Mouse (Mus musculus) stomach, embryonic 16.5 days (tissue): ENCODE measurements at regions not wholly inside any gene's neighbourhood (a gene's known extent, or its start where the extent isn't known, plus 50 kb on each side); places are given as distances from the start of the nearest gene placed in this dataset.

Experiments
- ATAC-seq: fragments of 200-750 bp; cut with Nextera tagmentation; 2 replicates; pipeline ENCODE4 v1.8.0; 2017; ENCODE audit warnings: moderate number of reproducible peaks, moderate TSS enrichment; ENCODE audit not compliant: insufficient read depth, low FRiP score
- H3K27ac ChIP-seq: fragments of 300-500 bp; sonication (generic); 2 replicates; pipeline ENCODE4 v1.5.1; 2014; ENCODE audit warnings: low read length
- H3K27me3 ChIP-seq: fragments of 300-500 bp; sonication (generic); 2 replicates; pipeline ENCODE4 v1.6.1; 2014; ENCODE audit warnings: low read length, control low read depth, mixed read lengths; ENCODE audit not compliant: control insufficient read depth, insufficient read depth
- H3K36me3 ChIP-seq: fragments of 300-500 bp; sonication (generic); 2 replicates; pipeline ENCODE4 v1.6.1; 2014; ENCODE audit warnings: low read length; ENCODE audit not compliant: control insufficient read depth, insufficient read depth
- H3K4me1 ChIP-seq: fragments of 300-500 bp; sonication (generic); 2 replicates; pipeline ENCODE4 v1.6.1; 2014; ENCODE audit warnings: low read length, control low read depth, mixed read lengths; ENCODE audit not compliant: control insufficient read depth, insufficient read depth
- H3K4me2 ChIP-seq: fragments of 300-500 bp; sonication (generic); 2 replicates; pipeline ENCODE4 v1.6.1; 2014; ENCODE audit warnings: low read depth, low read length, mixed read lengths
- H3K4me3 ChIP-seq: fragments of 300-500 bp; sonication (generic); replicated peaks from 2 replicates; pipeline ENCODE4 v1.5.1; 2014; ENCODE audit warnings: mild to moderate bottlenecking, low read length
- H3K9ac ChIP-seq: fragments of 300-500 bp; sonication (generic); 2 replicates; pipeline ENCODE4 v1.6.1; 2014; ENCODE audit warnings: low read length
- H3K9me3 ChIP-seq: fragments of 300-500 bp; sonication (generic); replicated peaks from 2 replicates; pipeline ENCODE4 v1.6.1; 2016; ENCODE audit warnings: low read length, control low read depth; ENCODE audit not compliant: control insufficient read depth
- WGBS: fragments of 180-500 bp; shearing (Covaris S2); extraction: QIAGEN DNeasy Blood & Tissue Kit; methylation state at CpG from one replicate; pipeline ENCODE4 v1.1.7; 2014; 5-methylcytosine and 5-hydroxymethylcytosine counted together

DNA sequence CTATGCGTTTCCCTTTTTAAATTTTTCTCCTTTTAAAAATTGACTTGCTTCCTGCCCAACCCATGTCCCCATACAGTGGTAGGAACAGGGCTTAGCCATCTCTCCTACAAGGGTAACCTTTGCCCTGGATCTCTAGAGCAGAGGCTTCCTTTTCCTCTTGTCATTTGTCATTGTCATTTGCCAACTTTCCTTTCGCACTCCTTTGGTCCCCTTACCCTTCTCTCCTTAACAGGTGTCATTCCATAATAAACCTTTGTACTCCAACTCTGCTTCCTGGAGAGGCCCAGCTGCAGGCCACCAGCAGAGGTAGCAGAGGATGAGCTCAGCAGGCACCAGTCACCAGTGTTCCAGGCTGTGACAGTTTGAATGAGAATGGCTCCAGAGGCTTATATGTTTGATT is 347.4 kb upstream of the Id2 start:
- Histone ChIP-seq H3K27ac (no peak overlapping the region), H3K4me2 (no peak overlapping the region), H3K4me3 (no peak overlapping the region), H3K4me1 (no peaks in the 10 kb centered on the region), H3K36me3 (no peaks in the 10 kb centered on the region), H3K9me3 (no peaks in the 10 kb centered on the region), H3K9ac (no peak overlapping the region), H3K27me3 (no peaks in the 10 kb centered on the region)
- WGBS = 72% methylated on average over 2 of the region's 2 CpGs
- ATAC-seq = no peak

DNA sequence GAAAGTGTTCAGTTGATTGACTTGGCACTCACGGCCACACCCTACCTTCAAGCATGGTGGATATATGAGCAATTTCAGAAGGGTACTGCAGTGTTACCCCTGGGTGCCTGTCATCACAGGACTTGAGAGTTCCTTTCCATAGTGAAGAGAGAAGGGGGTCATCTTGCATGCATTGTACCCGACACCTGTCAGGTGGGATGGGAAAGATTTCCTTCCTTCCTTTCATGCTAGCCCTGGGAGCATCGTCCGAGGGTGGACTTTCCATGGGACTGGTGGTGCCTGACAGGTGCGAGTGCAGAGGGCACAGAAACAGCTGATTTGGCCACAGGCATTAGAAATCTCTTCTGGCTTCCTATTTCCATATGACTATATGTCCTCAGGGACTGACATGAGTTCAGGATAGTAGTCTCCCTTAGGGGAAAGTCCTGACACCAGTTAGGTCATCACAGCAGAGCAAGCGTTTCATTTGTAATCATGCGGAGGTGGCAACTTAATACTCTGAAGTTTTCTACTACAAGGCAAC is 342.1 kb upstream of the Id2 start:
- H3K4me3 ChIP-seq = no peak overlapping the region
- no peak overlapping the region for H3K27ac ChIP-seq
- H3K9ac ChIP-seq = no peak overlapping the region
- no peaks in the 10 kb centered on the region for H3K4me1 ChIP-seq
- no peak overlapping the region for H3K4me2 ChIP-seq
- no peak for ATAC-seq
- no peaks in the 10 kb centered on the region for H3K27me3 ChIP-seq
- H3K9me3 ChIP-seq = no peaks in the 10 kb centered on the region
- no peaks in the 10 kb centered on the region for H3K36me3 ChIP-seq
- WGBS = 89% methylated on average over 7 of the region's 7 CpGs

DNA sequence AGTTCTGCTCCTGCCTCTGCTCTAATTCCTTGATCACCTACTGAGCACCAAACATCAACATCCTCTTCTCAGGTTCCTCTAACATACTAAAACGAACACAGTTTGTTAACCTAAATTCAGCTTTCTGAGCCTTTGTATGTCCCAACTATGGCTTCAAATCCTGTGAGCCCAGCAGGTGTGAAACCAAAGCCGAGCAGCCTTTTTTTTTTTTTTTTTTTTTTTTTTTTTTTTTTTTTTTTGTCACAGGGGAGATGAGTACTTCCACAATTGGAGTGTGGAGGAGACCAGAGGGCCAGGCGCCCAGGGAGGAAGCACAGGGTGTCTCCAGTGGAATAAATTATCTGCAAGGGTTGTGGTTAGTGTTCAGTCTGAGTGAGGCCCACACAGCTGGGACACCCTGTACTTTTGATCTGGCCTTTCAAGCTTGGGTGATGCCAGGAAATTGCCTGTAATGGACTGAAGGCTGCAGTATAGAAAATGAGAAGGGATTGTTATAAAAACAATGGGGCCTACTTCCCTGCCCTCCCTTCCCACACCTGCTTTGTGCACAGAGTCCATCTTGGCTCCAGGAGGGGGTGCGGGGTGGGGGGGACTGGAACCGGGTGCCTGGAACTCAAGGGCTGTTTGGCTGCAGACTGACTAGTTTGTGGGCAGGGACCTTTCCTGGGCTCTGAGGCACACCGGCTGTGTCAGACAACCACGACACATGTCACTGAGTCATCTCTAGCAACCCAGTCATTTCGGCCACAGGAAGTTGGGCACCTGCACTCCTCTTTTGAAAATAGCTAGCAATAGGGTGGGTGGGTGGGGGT is 341.5 kb upstream of the Id2 start:
- H3K27me3 ChIP-seq = no peaks in the 10 kb centered on the region
- H3K4me3 ChIP-seq = no peak overlapping the region
- ATAC-seq = 0 out of 2 replicates have a peak, but pooled peaks have one; percentile 33
- H3K4me2 ChIP-seq = no peak overlapping the region
- H3K9me3 ChIP-seq = no peaks in the 10 kb centered on the region
- H3K9ac ChIP-seq = no peak overlapping the region
- WGBS = 60% methylated on average over 8 of the region's 8 CpGs
- H3K36me3 ChIP-seq = no peaks in the 10 kb centered on the region
- no peaks in the 10 kb centered on the region for H3K4me1 ChIP-seq
- H3K27ac ChIP-seq = no peak overlapping the region

DNA sequence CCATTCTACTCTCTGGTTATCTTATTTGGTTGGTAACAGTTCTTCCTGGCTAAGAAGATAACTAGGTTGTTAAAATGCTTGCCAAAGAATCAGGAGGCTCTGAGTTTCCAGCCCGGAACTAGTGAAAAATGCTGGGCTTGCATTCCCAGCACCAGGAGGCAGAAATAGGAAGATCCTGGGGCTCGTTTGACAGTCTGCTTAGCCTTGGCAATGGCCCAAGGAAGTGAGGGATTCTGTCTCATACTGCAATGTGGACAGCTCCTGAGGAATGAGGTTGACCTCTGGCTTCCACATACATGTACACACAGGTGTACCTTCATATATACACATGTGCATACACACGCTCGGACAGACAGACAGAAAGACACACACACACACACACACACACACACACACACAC is 340.6 kb upstream of the Id2 start:
- no peak overlapping the region for H3K27ac ChIP-seq
- H3K4me2 ChIP-seq = no peak overlapping the region
- no peak for ATAC-seq
- no peaks in the 10 kb centered on the region for H3K4me1 ChIP-seq
- no peaks in the 10 kb centered on the region for H3K27me3 ChIP-seq
- H3K9ac ChIP-seq = no peak overlapping the region
- no peaks in the 10 kb centered on the region for H3K36me3 ChIP-seq
- H3K4me3 ChIP-seq = no peak overlapping the region
- WGBS = 48% methylated on average over 4 of the region's 4 CpGs
- H3K9me3 ChIP-seq = no peaks in the 10 kb centered on the region

DNA sequence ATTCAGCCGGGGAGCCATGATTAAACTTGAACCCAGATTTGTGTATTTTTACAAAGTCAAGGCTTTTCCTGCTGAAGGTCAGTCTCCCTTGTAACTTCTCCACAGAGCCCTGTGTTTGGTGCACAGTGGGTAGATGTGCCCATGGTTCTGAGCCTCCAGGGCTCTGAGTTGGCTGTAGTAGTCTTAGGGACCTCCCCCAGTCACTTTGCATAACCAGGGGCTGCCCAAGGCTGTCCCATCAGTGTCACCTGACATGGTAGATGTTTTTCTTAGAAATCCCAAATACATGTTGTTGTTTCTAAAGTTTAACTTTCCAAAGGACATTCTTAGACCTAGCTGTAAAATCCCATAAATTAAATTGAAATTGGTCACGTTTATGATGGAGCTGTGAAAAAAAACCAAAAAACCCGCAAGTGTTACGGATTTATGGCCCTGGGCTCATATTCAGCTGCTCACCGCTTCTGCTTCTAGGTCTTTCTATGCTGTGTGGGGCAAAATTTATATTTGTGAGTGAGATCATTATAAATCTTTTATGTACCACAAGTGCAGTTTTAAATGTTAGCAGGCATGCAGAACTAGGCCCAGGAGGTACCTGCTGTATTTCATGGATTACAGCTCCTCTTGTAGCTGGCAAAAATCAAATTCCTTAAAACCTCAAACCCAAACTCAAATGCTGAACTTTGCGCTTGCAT is 339.4 kb upstream of the Id2 start:
- Histone ChIP-seq H3K36me3 (no peaks in the 10 kb centered on the region), H3K4me1 (no peaks in the 10 kb centered on the region), H3K9me3 (no peaks in the 10 kb centered on the region), H3K4me2 (no peak overlapping the region), H3K27me3 (no peaks in the 10 kb centered on the region), H3K27ac (no peak overlapping the region), H3K9ac (no peak overlapping the region), H3K4me3 (no peak overlapping the region)
- 80% methylated on average over 6 of the region's 6 CpGs for WGBS
- ATAC-seq = no peak

DNA sequence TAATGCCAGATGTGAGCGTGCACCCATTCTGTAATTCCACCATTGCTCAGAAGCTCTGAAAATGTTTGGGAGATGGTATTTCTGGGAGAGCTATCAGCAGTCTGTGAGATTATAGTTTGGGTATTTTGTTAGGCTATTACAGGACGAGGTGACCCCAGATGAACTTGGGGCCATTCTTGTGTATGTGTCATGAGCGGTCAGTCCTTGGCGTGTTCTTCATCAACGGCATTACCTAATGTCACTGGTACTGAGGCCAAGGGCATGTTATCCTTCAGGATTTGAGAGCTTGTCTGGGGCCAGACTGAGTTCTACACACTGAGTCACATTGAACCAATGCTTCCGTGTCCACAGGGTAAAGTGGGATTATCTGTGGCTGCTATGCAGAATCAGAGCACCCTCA is 335.9 kb upstream of the Id2 start:
- 91% methylated on average over 6 of the region's 6 CpGs for WGBS

DNA sequence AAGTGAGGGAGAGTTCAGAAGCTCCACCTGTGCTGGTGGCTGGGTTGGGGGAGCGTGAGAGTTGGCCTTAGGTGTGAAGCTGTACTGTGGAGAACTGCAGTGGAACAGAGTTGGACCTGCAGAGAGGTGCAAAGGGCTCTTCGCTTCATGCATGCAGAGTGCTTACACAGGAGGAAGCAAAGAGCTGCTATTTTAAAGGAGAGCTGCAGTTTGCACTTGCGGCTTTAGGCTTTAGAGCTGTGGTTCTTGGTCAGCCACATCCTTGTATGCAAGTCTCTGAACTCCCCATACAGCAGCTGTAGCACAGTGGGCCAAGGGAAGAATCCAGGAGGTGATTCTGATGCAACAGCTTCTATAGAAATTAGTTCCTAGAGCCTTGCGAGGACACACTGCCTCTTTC is 334.0 kb upstream of the Id2 start:
- H3K4me1 ChIP-seq = no peaks in the 10 kb centered on the region
- no peak for ATAC-seq
- WGBS = 84% methylated on average over 4 of the region's 4 CpGs

More for the DNA sequence above, 335.9 kb upstream of the Id2 start:
- no peak overlapping the region for H3K27ac ChIP-seq
- H3K4me3 ChIP-seq = no peak overlapping the region
- no peaks in the 10 kb centered on the region for H3K4me1 ChIP-seq
- no peak overlapping the region for H3K9ac ChIP-seq
- no peaks in the 10 kb centered on the region for H3K9me3 ChIP-seq
- H3K36me3 ChIP-seq = no peaks in the 10 kb centered on the region
- no peaks in the 10 kb centered on the region for H3K27me3 ChIP-seq
- no peak overlapping the region for H3K4me2 ChIP-seq
- no peak for ATAC-seq

DNA sequence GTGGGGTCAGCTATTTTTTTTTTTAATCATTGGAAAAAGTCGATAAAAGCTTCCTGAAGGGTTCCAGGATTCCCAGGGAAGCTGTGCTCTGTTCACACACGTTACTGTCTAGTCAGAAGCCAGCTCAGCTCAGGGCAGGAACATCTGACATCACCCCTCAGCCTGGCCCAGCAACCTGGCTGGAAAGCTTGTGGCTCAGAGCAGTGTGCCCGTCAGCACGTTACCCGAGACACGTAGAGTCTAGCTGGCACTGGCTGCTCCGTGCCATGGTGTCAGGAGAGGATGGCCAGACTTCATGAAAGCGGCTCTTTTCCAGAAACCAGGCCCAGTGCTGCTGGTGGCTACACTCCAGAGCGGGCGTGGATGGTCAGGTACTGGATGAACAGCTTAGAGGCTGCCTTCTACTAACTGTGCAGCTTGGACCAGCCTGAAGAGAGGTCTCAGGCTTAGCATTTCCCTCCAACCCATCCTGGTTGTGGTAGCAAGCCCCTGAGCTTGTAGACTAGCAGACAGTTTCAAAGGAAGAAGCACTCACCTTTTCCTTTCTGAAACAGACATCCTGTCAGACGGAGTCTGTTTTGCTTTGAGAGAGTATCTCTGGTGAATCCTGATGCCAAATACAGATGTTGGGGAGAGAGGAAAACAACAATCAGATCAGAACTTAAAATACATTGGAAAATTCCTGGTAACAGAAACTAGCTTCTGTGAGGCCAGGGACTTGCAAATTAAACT is 331.1 kb upstream of the Id2 start:
- H3K27ac ChIP-seq = no peak overlapping the region
- no peak for ATAC-seq
- no peaks in the 10 kb centered on the region for H3K27me3 ChIP-seq
- 83% methylated on average over 11 of the region's 11 CpGs for WGBS
- no peak overlapping the region for H3K9ac ChIP-seq
- H3K4me2 ChIP-seq = no peak overlapping the region
- no peaks in the 10 kb centered on the region for H3K9me3 ChIP-seq
- H3K4me3 ChIP-seq = no peak overlapping the region
- H3K4me1 ChIP-seq = no peaks in the 10 kb centered on the region
- no peaks in the 10 kb centered on the region for H3K36me3 ChIP-seq

More for the DNA sequence above, 334.0 kb upstream of the Id2 start:
- no peak overlapping the region for H3K27ac ChIP-seq
- no peaks in the 10 kb centered on the region for H3K36me3 ChIP-seq
- H3K27me3 ChIP-seq = no peaks in the 10 kb centered on the region
- H3K9ac ChIP-seq = no peak overlapping the region
- H3K9me3 ChIP-seq = no peaks in the 10 kb centered on the region
- H3K4me3 ChIP-seq = no peak overlapping the region
- no peak overlapping the region for H3K4me2 ChIP-seq

DNA sequence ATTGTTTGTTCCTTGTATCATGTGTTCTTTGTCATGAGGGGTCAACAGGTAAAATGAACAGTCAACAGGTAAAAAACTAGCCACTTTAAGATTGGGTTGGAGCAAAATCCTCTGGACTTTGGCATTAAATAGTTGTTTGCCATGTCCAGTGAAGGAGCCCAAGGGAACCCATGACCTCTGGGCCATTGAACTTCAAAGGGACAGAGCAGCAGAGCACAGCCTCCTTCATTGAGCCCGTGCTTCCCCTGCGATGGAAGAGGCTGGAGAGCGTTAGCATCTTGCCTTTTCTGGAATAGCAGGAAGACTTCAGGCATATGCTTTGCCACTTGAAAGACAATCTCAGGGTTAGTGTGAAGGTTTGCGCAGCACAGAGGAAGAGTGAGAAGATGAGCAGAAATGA is 320.4 kb upstream of the Id2 start:
- no peaks in the 10 kb centered on the region for H3K36me3 ChIP-seq
- ATAC-seq = no peak
- H3K27me3 ChIP-seq = no peaks in the 10 kb centered on the region
- no peak overlapping the region for H3K4me2 ChIP-seq
- H3K9ac ChIP-seq = no peak overlapping the region
- WGBS = 88% methylated on average over 4 of the region's 4 CpGs
- no peak overlapping the region for H3K4me3 ChIP-seq
- no peak overlapping the region for H3K27ac ChIP-seq
- peaks cover 1% of the 10 kb centered on the region; the same call in 1 of the 2 replicates for H3K9me3 ChIP-seq
- peaks cover 6% of the 10 kb centered on the region; the same call in 1 of the 2 replicates for H3K4me1 ChIP-seq
